Mouse (Mus musculus) left cerebral cortex, postnatal 25 days (tissue): Measurements from ENCODE around the gene Ruvbl1. TPM values are rescaled to one million over a fixed set of nuclear protein-coding genes. Genes with fewer than 3 reads are reported as not detected.

Source experiments
- DNase-seq, 2 experiments: peaks; one replicate each; pipeline ENCODE4 v3.0.0; 2022; ENCODE audit warnings: low spot score in 2 of 2, mixed read lengths in 1 of 2
- intact Hi-C: fragments of 180-260 bp; cut with DNase I; formaldehyde crosslinking; loops from one replicate; pipeline ENCODE4 v1.15.1; 2025
- total RNA-seq, 2 experiments: library from RNA; stranded (reverse); gene quantifications; 2 replicates each; pipeline ENCODE4 v1.2.3; 2021

Gene Ruvbl1
- total RNA-seq, 2 experiments from 2014 or later: 37.3 to 38.7 TPM

DNA sequence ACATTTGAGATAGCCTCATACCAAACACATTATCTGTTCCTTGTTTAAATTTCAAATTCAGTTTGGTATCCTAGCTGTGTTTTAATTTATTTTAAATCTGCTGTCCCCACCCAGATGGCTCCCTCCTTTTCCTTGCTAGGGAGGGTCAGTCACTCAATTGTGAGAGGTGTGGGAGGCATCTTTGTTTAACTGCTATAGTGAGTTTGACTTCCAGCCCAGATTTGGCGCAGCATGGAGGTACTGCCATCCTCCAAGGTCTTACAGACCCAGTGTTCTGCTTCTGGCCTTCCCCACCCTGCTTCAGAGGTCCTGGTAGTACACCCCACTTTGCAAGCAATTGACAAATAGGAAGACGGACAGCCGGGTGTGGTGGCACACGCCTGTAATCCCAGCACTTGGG, 58.8 kb downstream of the Ruvbl1 start:
- peak in 1 of 2 experiments; percentile 74 for DNase-seq
- intact Hi-C loops: loop anchor here (5.0 kb wide), 1 partner anchor 53 kb away; no protein-coding TSS in a partner anchor

DNA sequence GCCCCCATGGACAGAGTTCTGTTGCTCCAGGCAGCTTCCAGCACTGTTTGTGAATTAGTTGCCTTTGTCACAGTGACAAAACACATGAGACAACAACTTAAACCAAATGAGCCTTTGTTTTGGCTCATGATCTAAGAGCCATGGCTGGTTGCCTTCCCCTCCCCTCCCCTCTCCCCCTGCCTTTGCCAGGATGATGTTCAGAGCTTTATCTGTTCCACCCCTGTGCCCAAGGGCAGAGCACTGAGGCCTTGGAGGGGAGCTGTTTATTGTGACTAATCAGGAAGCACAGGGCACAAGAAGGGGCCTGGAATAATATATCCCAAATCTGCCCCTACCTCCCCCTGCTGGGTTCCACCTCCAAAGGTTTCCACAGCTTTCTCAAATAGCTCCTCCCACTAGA, 65.1 kb downstream of the Ruvbl1 start:
- DNase-seq: no peak
- intact Hi-C loops: no loop called here

DNA sequence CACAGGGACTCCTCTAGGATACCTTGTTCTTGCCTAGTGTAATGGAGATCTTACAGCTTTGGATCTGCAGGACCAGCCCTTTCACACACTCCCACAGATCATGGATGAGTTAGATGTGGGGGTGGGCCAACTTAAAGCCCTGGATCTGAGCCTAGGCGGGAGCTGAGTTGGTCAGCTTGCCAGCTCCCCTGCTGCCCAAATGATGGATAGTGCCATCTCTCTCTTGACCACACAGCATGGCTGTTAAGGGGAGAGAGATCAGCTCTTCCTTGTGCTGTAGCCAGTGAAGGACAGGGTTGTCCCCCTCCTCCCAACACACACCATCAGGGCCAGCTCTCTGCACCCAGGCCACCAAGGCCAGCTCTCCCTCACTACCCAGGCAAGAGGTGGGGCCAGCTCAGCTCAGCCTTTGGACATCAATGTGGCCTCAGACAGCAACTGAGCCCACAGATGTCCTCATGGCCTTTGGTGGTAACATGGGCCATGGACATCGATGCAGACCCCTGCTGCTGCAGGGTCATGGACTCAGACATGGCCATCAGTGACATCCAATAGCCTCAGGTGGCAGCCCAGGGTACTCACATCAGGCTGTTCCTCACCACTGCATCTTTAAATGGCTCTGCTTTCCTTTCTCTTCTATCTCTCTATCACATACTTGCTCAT, 75.0 kb downstream of the Ruvbl1 start:
- intact Hi-C loops: no loop called here
- DNase-seq: peak in 1 of 2 experiments; percentile 50

- intact Hi-C loops: no loop called here
- no peak for DNase-seq
Observed at GRCm38 (mm10) chr6:88544241-88544640, 79.0 kb downstream of the Ruvbl1 start.

GRCm38 (mm10) chr6:88544644-88545396, 79.6 kb downstream of the Ruvbl1 start:
- no peak for DNase-seq
- intact Hi-C loops: no loop called here

- DNase-seq: no peak
- intact Hi-C loops: no loop called here
Observed at GRCm38 (mm10) chr6:88545397-88545790, 80.2 kb downstream of the Ruvbl1 start.

Other genes starting within 250 kb of the Ruvbl1 start
- not detected for gene Dnajb8, start 243.1 kb upstream of the Ruvbl1 start, total RNA-seq
- 10 to 100 TPM; 22.3 to 24.7 TPM for gene Eefsec, start 18.9 kb upstream of the Ruvbl1 start, total RNA-seq
- gene Sec61a1, start 53.5 kb downstream of the Ruvbl1 start, total RNA-seq: 10 to 100 TPM; 85.7 to 96.5 TPM
- under 1 TPM; 0.23 to 0.55 TPM for gene Kbtbd12, start 172.5 kb downstream of the Ruvbl1 start, total RNA-seq